Mouse (Mus musculus) limb, embryonic 10.5 days (tissue): ENCODE measurements around the gene Suclg1. TPM values are rescaled to one million over a fixed set of nuclear protein-coding genes. Genes with fewer than 3 reads are reported as not detected.

ENCODE experiments used
- DNase-seq: peaks from one replicate; pipeline ENCODE4 v3.0.0-alpha.2; 2017; ENCODE audit warnings: low spot score
- H3K27ac ChIP-seq: fragments of 300-500 bp; sonication (generic); 2 replicates; pipeline ENCODE4 v1.5.1; 2016; ENCODE audit warnings: mild to moderate bottlenecking
- H3K27me3 ChIP-seq: fragments of 300-500 bp; sonication (generic); 2 replicates; pipeline ENCODE4 v1.6.1; 2016; ENCODE audit warnings: low read depth, mild to moderate bottlenecking; ENCODE audit not compliant: poor library complexity, severe bottlenecking
- H3K36me3 ChIP-seq: fragments of 300-500 bp; sonication (generic); 2 replicates; pipeline ENCODE4 v1.6.1; 2016; ENCODE audit warnings: mild to moderate bottlenecking, moderate library complexity
- H3K4me1 ChIP-seq: fragments of 300-500 bp; sonication (generic); 2 replicates; pipeline ENCODE4 v1.6.1; 2016
- H3K4me3 ChIP-seq: fragments of 300-500 bp; sonication (generic); 2 replicates; pipeline ENCODE4 v1.5.1; 2016; ENCODE audit warnings: mild to moderate bottlenecking, moderate library complexity
- H3K9me3 ChIP-seq: fragments of 300-500 bp; sonication (generic); replicated peaks from 2 replicates; pipeline ENCODE4 v1.6.1; 2016; ENCODE audit warnings: mild to moderate bottlenecking
- WGBS: fragments of 180-500 bp; shearing (Covaris S2); methylation state at CpG from one replicate; pipeline ENCODE4 v1.1.7; 2016; 5-methylcytosine and 5-hydroxymethylcytosine counted together
- polyA plus RNA-seq: library from polyadenylated mRNA; unstranded; fragments of >200 nt; fragmentation: Nextera tagmentation; extraction: Ambion mirVana; gene quantifications from 2 replicates; pipeline ENCODE4 v1.2.1, GENCODE M21; 2016

The Suclg1 gene
- polyA plus RNA-seq, 1 experiment from 2014 or later: 164 TPM

GRCm38 (mm10) chr6:73308685-73309520 lies 60.7 kb downstream of the Suclg1 start:
- 87% methylated on average over 10 of the region's 10 CpGs for WGBS
- H3K4me3 ChIP-seq: no peak overlapping the region

DNA sequence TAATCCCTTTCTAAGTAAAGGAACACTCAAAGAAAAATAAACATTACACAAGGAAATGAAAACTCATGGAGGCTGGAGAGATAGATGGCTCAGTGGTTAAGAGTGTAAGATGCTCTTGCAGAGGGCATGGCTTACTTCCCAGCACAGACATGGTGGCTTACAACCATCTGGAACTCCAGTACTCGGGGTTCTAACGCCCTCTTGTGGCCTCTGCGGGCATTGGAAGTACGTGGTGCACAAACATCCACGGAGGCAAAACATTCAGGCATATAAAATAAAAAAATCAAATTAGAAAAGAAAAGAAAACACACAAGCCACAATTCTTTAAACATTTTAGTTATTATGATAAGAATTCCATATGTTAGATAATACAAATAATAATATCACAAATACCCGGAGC lies 63.2 kb downstream of the Suclg1 start:
- Histone ChIP-seq H3K9me3 (no peaks in the 10 kb centered on the region), H3K27me3 (no peaks in the 10 kb centered on the region), H3K36me3 (no peaks in the 10 kb centered on the region), H3K4me1 (peaks cover 15% of the 10 kb centered on the region; the same call in 1 of the 2 replicates), H3K4me3 (no peak overlapping the region), H3K27ac (no peak overlapping the region)
- DNase-seq: no peak
- 77% methylated on average over 6 of the region's 6 CpGs for WGBS

More at GRCm38 (mm10) chr6:73308685-73309520, 60.7 kb downstream of the Suclg1 start:
- no peaks in the 10 kb centered on the region for H3K4me1 ChIP-seq
- H3K9me3 ChIP-seq: no peaks in the 10 kb centered on the region
- no peak for DNase-seq
- H3K27ac ChIP-seq: no peak overlapping the region
- H3K36me3 ChIP-seq: no peaks in the 10 kb centered on the region
- H3K27me3 ChIP-seq: no peaks in the 10 kb centered on the region

DNA sequence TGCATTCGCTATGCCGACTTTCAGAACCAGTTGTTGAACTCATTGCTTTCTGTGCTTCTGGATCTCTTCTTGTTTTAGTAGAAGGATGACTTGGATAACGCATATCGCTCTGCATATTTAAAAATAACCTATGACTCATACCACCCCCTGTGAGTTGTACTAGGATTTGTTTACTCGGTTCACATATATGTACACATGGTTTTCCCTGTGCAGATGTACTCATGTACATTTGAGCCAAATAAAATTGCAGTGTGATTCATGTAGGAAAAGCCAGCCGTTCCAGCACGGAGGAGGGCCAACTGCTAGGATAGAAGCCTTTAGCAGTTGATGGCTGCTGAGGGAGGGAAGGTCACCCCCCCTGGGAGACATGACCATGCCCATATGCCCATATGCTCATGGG lies 63.6 kb downstream of the Suclg1 start:
- H3K9me3 ChIP-seq: no peaks in the 10 kb centered on the region
- H3K27me3 ChIP-seq: no peaks in the 10 kb centered on the region
- no peaks in the 10 kb centered on the region for H3K36me3 ChIP-seq
- WGBS: 96% methylated on average over 7 of the region's 7 CpGs
- H3K4me1 ChIP-seq: peaks cover 15% of the 10 kb centered on the region; the same call in 1 of the 2 replicates
- no peak overlapping the region for H3K4me3 ChIP-seq
- no peak for DNase-seq
- no peak overlapping the region for H3K27ac ChIP-seq

GRCm38 (mm10) chr6:73314923-73315603 lies 66.9 kb downstream of the Suclg1 start:
- H3K4me3 ChIP-seq: peak overlapping the region; percentile 62
- WGBS: 3% methylated on average over 17 of the region's 17 CpGs
- no peaks in the 10 kb centered on the region for H3K36me3 ChIP-seq
- H3K9me3 ChIP-seq: no peaks in the 10 kb centered on the region
- H3K27ac ChIP-seq: peak overlapping the region; percentile 84
- H3K27me3 ChIP-seq: no peaks in the 10 kb centered on the region
- H3K4me1 ChIP-seq: peaks cover 15% of the 10 kb centered on the region; the same call in 1 of the 2 replicates
- DNase-seq: peak; percentile 89

- Histone ChIP-seq H3K4me3 (no peak overlapping the region), H3K27me3 (no peaks in the 10 kb centered on the region), H3K27ac (no peak overlapping the region), H3K9me3 (no peaks in the 10 kb centered on the region), H3K36me3 (no peaks in the 10 kb centered on the region), H3K4me1 (no peaks in the 10 kb centered on the region)
- 84% methylated on average over 2 of the region's 2 CpGs for WGBS
- no peak for DNase-seq
Measured at GRCm38 (mm10) chr6:73322306-73322705, 74.1 kb downstream of the Suclg1 start.

Other genes starting within 250 kb of the Suclg1 start
- 0.01 TPM in 2 replicates for gene Dnah6, start 26.7 kb upstream of the Suclg1 start, polyA plus RNA-seq
- not detected in 2 replicates for gene 4931417E11Rik, start 221.3 kb downstream of the Suclg1 start, polyA plus RNA-seq